Mouse (Mus musculus) G1E (cell line): ENCODE data around the gene Lcorl.

Experiments used
- CTCF ChIP-seq: IDR thresholded peaks from 2 replicates; pipeline ENCODE4 v1.5.1; 2012; ENCODE audit warnings: low read depth, low read length, inconsistent platforms, mixed read lengths
- POLR2AphosphoS5 ChIP-seq: IDR thresholded peaks from 2 replicates; pipeline ENCODE4 v1.6.1; 2012; ENCODE audit warnings: low read depth, low read length, inconsistent platforms; ENCODE audit not compliant: insufficient replicate concordance

DNA sequence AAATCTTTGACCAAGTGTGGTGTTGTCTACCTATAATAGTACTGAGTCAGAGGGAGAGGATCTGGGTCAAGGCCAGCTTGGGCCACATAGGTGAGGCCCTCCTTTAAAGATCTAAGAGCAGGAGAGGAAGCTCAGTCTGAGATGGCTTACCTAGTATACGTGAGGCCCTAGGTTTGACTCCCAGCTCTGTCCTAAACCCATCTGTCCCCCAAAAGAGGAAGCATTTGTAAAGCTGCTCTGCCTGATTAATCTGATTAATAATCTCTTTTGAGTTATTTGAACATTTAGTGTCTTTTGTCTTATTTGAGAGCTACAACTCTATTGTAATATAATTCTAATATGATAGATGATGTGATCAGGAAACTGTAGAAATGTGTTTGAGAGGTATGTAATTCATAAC, 174.0 kb downstream of the Lcorl start:
- TF ChIP-seq CTCF: no peak
- TF ChIP-seq POLR2AphosphoS5: no peak
